Mouse (Mus musculus): ENCODE data around the gene Bap1. TPM values are rescaled to one million over a fixed set of nuclear protein-coding genes. Genes with fewer than 3 reads are reported as not detected.

Bap1 gene
- total RNA-seq, 2 experiments from 2014 or later, result 27.2 to 36.3 TPM

DNA sequence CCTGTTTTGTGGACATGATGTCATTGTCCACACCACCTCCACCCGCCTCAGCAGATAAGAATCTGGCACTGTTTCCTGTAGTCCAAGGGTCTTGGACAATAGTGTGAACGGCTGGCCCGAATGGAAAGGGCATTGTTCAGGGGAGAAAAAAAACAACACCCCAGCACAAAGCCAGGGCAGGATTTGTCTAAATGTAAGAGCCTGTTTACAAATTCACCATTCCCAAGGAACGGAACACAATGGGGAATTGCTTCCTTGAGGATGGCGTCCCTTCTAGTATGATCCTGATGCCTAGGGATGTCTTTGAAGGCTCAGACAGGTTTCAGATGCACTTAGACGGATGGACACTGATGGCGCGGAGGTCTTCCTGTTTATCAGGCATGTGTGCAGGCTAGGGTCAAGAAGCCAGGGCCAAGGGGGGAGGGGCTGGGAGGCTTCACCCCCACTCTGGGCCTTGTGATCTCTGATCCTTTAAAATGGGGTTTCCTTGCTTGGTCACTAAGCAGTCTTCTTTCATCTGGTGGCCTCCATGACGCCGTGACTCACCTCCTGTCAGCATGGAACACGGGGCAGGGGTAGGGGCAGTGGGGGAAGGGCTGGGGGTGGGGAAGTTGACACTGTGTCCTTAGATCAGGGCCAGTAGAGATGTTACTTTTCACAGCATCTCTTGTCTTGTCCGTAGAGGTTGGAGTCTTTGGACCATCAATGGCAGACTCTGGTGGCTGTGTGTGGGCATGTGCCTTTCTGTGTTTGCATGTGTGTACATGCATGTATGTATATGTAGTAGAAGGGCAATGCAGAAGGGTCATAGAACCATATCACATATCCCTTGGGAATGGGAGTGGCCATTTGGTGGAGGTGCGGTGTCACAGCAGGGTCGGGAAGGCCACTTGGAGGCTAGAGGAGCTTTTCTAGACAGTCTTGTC lies 17.9 kb upstream of the Bap1 start:
- no peak for ATAC-seq (replicated peaks; ENCODE audit: poor library complexity)

DNA sequence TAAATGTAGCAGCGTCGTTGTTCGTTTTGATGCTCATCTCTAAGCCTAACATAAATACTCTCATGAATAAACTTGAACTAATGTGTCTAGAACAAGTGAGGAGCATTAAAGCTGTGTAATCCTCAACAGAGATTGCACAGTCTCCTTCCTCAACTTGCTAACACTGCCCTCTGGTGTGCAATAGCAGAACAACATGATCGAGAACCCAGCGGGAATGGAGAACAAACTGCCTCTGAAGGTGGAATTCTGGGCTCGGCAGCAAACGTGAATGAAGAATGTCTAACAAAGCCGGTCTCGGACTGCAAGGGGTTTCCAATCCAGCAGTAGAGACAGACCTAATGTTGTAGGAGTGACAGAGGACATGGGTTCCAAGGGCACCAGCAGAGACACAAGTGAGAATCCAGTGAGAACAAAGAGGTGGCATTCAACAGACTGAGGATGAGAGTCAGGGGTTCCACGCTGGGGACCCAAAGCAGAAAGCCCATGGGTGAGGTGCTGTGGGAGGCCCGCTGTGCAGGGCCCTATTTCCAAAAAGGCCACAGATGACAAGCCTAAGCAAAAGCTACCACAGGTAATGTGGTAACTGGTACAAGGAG lies 17.2 kb upstream of the Bap1 start:
- peak; percentile 97 for ATAC-seq (replicated peaks; ENCODE audit: poor library complexity)

DNA sequence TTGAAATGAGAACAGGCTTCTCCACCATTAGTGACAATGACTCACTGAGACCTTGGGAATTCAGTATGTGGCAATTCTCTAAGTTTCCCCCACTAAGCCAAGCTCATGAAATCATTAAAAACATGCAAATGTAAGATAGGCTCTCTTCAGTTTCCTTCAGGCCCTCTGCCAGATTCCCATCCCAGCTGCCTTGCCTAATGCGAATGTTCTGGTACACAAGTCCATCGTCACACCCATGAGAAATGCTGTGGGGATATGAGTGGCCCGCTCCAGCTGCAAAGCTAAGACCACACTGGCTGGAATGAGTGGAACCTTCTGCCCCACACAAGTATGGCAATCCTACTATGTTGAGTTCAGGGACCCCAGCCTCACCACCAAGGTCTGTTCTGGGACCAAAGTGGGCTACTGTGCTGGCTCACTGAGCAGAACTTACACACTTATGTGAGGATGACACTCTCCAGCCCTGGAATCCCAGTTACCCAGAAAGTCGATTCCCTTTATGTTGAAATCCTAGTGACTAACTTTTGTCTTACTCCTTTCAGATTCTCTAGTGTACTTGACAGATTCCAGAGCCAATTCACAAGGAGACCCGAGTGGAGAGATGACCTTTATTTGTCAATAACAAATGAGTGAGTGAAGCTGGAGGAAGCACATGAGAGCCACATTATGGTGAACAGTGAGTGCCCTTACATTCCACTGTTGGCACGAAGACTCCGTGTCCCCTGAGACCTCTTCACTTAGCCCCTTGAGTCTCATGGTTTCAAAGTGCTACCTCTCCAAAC lies 14.0 kb upstream of the Bap1 start:
- ATAC-seq (replicated peaks; ENCODE audit: poor library complexity), result no peak

DNA sequence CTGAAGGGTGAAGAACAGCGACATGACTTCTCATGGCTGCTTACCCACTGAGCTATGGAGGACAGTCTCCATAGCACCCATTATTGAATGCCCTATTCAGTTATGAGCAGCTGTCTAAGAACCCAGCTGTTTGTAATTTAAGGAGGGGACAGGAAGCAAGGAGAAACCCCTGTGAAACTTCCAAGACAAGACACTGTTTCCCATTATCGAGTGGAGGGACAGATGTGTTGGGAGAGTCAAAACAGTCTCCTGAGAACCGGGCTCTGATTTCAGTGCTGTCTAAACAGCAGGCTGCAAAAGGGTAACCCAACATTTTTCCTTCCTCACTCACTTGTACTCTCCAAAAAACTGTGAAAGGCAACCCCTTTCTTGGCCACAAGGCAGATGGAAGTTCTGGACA lies 10.7 kb upstream of the Bap1 start:
- no peak for ATAC-seq (replicated peaks; ENCODE audit: poor library complexity)

DNA sequence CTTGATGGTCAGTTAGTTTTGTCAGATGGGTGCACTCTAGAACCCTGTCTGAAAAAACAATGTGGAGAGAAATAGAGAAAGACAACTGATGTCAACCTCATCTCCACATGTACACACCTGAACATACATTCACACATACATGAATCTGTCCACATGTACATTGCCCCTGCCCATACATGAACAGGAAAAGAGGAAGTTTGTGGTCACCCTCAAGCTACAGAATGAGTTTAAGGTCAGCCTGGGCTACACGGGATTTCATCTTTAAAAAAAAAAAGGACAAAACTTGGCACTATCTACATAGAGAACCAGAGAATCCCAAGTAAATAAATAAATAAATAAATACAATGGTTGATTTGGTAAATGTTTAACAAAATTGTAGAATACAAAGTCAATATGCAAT lies 6.5 kb upstream of the Bap1 start:
- no peak for ATAC-seq (replicated peaks; ENCODE audit: poor library complexity)

DNA sequence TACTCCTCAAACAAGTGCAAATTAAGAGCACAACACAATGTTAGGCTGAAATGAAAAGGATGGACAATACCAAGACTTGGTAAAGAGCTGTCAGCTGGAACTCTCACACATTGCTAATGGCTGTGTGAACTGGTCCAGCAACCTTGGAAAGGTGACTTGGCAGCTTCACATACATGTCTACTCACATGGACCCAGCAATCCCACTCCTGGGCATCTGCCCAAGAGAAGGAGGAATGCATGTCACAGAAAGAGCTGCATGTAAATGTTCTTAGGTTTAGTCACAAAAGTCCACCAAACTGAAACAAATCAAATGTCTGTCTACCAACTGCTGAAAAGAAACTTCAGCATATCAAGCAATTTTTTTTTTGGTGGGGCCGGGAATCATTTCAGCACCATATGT lies 5.3 kb upstream of the Bap1 start:
- no peak for ATAC-seq (replicated peaks; ENCODE audit: poor library complexity)

DNA sequence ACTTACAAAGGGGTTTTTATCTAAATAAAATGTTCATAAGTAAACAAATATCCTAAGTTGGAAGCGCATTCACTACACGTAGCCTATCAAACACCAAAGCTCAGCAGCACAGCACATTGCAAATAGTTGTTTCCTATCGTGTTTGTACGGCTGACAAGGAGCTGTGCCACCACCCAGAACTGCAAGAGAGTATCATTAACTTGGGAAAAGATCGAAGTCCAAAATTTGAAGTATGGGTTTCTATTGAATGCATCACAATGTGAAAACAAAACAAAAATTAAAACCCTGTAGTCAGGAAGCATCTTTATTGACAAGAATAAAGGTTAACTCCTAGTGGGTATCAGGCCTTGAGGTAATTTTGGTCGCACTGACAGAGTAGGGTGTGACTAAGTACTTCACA lies 2.9 kb upstream of the Bap1 start:
- no peak for ATAC-seq (replicated peaks; ENCODE audit: poor library complexity)

DNA sequence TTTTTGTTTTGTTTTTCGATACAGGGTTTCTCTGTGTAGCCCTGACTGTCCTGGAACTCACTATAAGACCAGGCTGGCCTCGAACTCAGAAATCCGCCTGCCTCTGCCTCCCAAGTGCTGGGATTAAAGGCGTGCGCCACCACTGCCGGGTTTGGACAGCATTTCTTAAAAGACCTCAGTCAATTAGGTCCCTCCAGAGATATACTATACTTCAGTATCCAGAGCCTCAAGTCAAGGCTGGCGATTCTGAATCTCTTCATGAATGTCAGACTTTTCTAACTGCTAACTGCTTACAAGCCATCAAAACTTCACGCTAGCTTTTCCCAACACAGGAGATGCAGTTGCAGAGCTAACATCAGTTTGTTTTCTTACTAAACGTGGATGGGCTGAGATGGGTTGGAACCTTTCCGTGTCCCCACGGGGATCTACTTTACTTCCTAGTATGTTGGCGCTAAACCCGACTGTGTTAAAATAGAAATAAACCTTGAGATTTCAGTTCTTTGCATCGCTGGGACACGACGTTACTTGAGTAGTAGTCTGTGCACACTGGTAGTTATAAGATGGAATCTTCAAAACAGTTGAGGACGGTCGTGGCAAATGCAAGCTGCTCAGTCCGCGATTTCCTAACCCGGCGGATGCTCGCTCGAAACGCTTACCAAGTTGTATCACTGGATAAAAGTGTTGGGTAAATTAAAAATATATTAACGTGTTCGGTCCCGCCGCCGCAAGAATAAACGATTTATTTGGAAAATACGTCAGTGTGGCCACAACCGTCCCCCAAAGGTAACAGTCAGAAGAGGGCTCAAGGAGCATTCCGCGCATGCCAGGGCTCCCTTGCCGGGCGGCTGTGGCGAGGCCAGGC lies 797 bp upstream of the Bap1 start:
- 0 out of 2 replicates have a peak, but pooled peaks have one; percentile 9 for ATAC-seq (replicated peaks; ENCODE audit: poor library complexity)

DNA sequence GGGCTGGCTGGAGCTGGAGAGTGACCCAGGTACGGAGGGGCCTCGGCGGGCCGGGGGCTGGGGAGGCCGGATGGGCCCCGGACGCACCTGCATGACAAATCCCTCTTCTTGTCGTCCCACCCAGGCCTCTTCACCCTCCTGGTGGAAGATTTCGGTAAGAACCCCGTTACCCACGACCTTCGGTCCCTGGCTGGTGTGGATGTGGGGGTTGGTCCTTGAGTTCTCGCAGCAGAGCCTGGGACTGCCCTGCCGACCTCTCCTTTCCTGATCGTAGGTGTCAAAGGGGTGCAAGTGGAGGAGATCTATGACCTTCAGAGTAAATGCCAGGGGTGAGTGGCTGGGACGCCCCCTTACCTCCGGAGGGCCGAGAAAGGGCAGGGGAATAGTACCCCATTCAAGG lies 376 bp downstream of the Bap1 start:
- ATAC-seq (replicated peaks; ENCODE audit: poor library complexity), result no peak

DNA sequence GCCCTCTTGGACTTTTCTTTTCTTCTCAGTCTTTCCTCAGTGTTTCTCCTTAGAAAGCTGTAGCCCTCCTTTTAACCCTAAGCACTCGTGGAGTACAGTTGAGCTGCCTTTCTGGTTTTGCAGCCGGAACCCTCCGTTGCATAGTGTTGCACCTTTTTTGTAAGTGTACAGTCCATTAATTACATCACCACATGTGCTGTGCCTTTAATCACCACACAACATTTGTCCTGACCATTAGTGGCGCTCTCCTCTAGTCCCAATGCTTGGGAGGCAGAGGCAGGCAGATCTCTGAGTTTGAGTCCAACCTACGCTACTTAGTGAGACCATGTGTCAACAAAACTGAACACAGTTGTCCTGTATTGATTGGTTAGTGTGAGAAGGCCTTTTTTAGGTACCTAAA lies 841 bp downstream of the Bap1 start:
- no peak for ATAC-seq (replicated peaks; ENCODE audit: poor library complexity)

DNA sequence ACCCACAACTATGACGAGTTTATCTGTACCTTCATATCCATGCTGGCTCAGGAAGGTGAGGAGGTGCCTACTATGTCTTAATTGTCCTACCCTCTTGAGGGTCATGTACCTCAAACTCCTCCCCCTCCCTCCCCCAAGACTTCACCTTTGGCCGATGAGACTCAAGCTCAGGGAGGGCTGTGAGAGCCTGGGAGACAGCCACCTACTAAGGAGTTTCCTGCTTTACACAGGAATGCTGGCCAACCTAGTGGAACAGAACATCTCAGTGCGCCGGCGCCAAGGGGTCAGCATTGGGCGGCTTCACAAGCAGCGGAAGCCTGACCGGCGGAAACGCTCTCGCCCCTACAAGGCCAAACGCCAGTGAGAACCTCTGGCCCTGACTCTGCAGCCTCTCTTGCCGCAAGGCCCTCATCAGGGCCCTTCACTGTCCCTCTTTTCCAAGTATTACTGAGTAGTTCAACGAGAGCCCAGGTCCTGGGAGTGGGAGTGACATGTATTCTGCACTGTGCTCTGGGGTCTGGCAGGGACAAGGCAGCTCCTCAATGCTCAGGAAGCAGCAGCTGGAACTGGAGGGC lies 7.3 kb downstream of the Bap1 start:
- no peak for ATAC-seq (replicated peaks; ENCODE audit: poor library complexity)

DNA sequence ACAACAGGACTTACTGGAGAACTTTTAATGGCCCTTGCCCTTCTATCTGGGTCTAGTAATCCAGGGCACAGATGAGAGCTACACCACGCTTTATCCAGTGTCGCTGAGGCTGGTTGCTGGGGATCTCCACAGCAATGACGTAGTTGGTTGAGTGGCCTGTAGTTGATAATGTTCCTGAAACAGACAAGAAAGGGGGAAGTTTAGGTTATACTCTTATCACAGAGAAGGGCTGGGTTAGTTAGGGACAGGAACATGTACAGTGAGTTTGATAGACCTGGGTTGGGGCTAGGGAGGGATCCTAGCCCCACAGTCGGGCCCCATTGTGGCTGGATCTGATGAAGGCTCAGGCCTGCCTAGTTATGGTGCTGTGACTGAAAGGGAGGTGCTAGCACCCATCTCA lies 9.1 kb downstream of the Bap1 start:
- peak; percentile 89 for ATAC-seq (replicated peaks; ENCODE audit: poor library complexity)

DNA sequence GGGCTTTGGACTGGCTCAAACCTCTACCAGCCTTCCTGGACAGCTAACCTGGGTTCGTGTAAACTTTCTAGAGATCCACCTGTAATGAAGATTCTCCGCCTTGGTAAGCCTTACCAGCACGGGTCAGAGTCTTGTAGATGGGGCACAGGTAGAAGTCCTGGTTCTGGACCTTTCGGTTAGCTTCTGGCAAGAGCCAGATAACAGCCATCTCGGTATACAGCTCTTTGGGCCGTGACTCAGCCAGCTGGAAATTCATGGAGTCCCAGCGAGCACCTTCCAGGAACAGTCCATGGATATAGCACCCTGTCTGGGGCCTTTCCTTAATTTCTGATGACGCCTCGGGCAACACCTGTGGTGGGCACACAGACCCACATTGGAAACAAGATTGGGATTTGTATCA lies 9.7 kb downstream of the Bap1 start:
- no peak for ATAC-seq (replicated peaks; ENCODE audit: poor library complexity)

DNA sequence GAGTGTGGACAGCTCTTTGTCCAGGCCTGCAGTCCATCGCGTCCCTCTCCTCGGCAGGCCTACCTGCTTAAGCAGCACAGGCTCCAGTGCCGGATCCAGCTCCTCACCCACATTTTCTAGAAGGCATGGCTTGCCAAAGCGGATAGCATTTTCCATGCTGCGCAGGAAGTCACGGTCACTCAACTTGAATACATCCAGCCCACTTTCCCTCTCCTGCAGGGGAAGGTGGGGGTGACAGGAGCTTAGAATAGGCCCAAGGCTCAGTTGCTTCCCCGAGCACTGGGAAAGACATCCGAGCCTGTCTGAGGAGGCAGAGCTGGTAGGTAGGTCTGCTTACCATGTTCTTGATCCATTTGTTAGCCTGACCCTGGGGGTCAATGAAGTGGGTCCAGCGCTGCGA lies 16.4 kb downstream of the Bap1 start:
- no peak for ATAC-seq (replicated peaks; ENCODE audit: poor library complexity)

DNA sequence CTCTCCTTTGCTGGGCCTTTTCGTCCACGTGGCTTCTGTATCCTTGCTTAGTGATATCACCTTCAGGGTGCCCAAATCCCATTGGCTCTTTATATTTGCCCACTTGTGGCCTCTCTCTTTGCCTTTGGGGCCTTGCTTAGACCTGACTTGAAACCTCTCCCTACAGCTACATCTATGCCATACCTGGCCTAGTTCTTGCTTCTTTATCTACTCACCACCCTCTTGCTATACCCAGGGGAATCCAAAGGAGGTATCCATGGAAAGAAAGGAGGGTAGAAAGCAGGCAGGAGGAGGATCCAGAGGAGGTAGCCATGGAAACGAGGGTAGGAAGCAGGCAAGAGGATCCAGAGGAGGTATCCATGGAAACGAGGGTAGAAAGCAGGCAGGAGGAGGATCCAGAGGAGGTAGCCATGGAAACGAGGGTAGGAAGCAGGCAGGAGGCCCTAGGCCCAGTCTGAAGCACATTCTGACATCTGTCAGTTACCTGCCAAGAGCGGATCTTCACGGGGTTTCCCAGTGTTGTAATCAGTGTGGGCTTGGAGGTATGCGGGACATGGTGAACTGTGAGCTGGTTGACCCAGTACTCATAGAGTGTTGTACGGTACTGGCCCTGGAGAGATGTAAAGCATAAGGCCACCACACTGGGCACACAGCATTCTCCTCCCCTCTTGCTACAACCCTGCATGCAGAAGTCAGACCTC lies 17.2 kb downstream of the Bap1 start:
- ATAC-seq (replicated peaks; ENCODE audit: poor library complexity), result no peak

DNA sequence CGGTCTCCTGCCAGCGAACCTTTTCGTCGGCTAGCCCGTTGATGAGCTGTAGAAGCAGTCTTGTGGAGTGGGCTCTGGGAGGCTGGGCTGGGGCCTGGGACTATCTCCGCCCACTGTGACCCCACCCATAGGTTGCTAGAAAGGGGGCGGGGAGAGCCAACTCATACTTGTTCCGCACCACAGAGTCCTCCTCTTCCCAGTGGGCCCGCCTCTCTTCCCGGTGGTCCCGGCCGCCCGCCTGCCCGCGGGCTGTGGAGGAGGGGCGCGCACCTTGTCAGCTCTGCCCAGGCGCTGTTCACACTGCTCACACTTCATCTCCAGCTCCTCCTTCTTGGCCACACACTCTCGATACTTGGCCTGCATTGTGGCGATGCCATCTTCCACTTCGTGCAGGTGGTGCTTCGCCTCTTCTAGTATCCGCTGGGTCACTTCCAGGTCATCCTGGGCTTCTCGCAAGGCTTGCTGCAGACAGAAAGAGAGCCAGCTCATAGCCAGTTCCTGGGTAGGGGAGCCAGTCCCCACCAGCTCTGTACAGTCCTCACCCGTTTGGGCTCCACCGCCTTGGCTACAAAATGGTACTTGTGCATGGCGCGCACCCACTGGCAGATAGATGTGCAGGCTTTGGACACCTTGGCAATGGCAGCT lies 18.3 kb downstream of the Bap1 start:
- peak; percentile 72 for ATAC-seq (replicated peaks; ENCODE audit: poor library complexity)

DNA sequence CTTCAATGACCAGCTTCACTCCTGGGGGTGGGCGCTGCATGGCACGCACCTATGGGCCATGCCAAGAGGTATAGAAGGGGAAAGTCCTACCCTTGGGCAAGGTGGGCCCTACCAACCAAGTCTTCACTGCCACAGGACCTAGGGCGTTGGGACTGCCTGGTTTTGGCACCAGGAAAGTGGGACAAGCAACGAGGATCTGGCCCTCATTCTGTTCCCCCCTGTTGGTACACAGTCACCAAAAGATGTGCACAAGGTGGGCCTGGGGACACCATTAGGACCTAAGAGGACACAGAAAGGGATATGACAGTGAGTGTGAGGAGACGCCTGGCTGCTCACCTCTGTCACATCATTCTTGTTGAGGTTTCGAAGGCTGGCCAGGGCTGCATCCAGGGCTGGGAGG lies 19.9 kb downstream of the Bap1 start:
- ATAC-seq (replicated peaks; ENCODE audit: poor library complexity), result no peak

DNA sequence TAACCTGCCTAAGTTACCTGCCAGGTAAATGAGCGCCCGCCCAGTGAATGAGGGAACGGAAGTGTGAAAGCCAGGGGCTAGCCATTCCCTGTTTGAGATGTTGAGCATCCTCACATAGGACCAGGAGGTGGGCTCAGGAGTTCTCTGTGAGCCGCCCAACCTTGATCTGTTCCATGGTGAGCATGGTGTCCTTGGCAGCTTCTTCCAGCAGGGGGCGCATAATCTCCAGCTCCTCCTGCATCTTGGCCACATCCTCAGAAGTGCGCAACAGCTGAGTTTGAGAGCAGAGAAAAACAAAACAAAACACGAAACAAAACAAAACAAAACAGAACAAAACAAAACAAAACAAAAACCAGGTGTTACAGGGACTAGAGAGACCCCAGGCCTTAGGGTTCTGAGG lies 20.9 kb downstream of the Bap1 start:
- peak; percentile 81 for ATAC-seq (replicated peaks; ENCODE audit: poor library complexity)

DNA sequence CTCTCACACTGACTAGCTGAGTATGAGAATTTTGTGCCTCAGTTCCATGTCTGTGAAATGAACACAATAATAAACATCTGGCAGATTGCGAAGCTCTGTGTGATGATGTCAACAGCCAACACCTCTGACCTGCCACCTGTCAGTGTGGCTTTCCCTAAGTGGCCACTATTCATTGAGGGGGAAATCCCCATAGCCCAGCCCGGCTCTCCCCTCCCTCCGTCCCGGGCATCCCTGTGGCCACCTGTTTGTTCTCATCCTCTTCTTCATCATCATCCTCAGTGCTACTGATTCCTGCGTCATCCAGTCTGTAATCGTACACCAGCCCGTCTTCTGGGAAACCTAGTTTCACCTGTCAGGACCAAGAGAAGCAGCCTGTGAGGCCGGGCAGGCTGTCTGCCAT lies 34.5 kb downstream of the Bap1 start:
- no peak for ATAC-seq (replicated peaks; ENCODE audit: poor library complexity)

Measured in megakaryocyte progenitor cell, adult 5-6 weeks (primary cell).